Mouse (Mus musculus) liver, embryonic 15.5 days (tissue): ENCODE results near the gene Rbp4. TPM values are rescaled to one million over a fixed set of nuclear protein-coding genes. Genes with fewer than 3 reads are reported as not detected.
A peak's percentile ranks its signal among the peaks of the same experiment; 100 is the strongest.

ENCODE experiments used
- ATAC-seq: fragments of 200-750 bp; cut with Nextera tagmentation; 2 replicates; pipeline ENCODE4 v1.8.0; 2017; ENCODE audit warnings: moderate number of reproducible peaks, mild to moderate bottlenecking, moderate library complexity; ENCODE audit not compliant: insufficient read depth
- H3K27ac ChIP-seq: fragments of 300-500 bp; sonication (generic); replicated peaks from 2 replicates; pipeline ENCODE4 v1.5.1; 2015; ENCODE audit warnings: mild to moderate bottlenecking, inconsistent platforms
- H3K27me3 ChIP-seq: fragments of 300-500 bp; sonication (generic); 2 replicates; pipeline ENCODE4 v1.6.1; 2015; ENCODE audit warnings: mild to moderate bottlenecking, inconsistent platforms
- H3K36me3 ChIP-seq: fragments of 300-500 bp; sonication (generic); replicated peaks from 2 replicates; pipeline ENCODE4 v1.6.1; 2015; ENCODE audit warnings: moderate library complexity, mild to moderate bottlenecking, inconsistent platforms
- H3K4me1 ChIP-seq: fragments of 300-500 bp; sonication (generic); replicated peaks from 2 replicates; pipeline ENCODE4 v1.6.1; 2015; ENCODE audit warnings: inconsistent platforms
- H3K4me2 ChIP-seq: fragments of 300-500 bp; sonication (generic); 2 replicates; pipeline ENCODE4 v1.6.1; 2015; ENCODE audit warnings: moderate library complexity, mild to moderate bottlenecking, inconsistent platforms
- H3K4me3 ChIP-seq: fragments of 300-500 bp; sonication (generic); replicated peaks from 2 replicates; pipeline ENCODE4 v1.5.1; 2015; ENCODE audit warnings: mild to moderate bottlenecking, inconsistent platforms
- H3K9ac ChIP-seq: fragments of 300-500 bp; sonication (generic); 2 replicates; pipeline ENCODE4 v1.6.1; 2015; ENCODE audit warnings: moderate library complexity, mild to moderate bottlenecking, inconsistent platforms
- H3K9me3 ChIP-seq: fragments of 300-500 bp; sonication (generic); replicated peaks from 2 replicates; pipeline ENCODE4 v1.6.1; 2016; ENCODE audit warnings: inconsistent platforms
- WGBS: fragments of 180-500 bp; shearing (Covaris S2); methylation state at CpG from one replicate; pipeline ENCODE4 v1.1.7; 2015; ENCODE audit warnings: mixed read lengths; ENCODE audit not compliant: insufficient replicate concordance; 5-methylcytosine and 5-hydroxymethylcytosine counted together
- polyA plus RNA-seq: library from polyadenylated mRNA; unstranded; fragments of >200 nt; fragmentation: Nextera tagmentation; extraction: Ambion mirVana; gene quantifications from 2 replicates; pipeline ENCODE4 v1.2.1, GENCODE M21; 2015

Rbp4 gene
- polyA plus RNA-seq, 1 experiment from 2014 or later, result 1,815 TPM

GRCm38 (mm10) chr19:38123921-38124320 is 1.2 kb downstream of the Rbp4 start:
- Histone ChIP-seq H3K4me2 (peak overlapping the region; percentile 52; the same call in 1 of the 2 replicates), H3K4me1 (peaks cover 3% of the 10 kb centered on the region; the same call in 1 of the 2 replicates), H3K9me3 (no peaks in the 10 kb centered on the region), H3K36me3 (no peaks in the 10 kb centered on the region), H3K27me3 (peaks cover 36% of the 10 kb centered on the region), H3K27ac (peak overlapping the region; percentile 61), H3K9ac (peak overlapping the region; percentile 25; the same call in 1 of the 2 replicates), H3K4me3 (peak overlapping the region; percentile 52)
- 15% methylated on average over 9 of the region's 9 CpGs for WGBS
- no peak for ATAC-seq

GRCm38 (mm10) chr19:38120123-38120760 is 4.8 kb downstream of the Rbp4 start:
- peak; percentile 10; the same call in 1 of the 2 replicates for ATAC-seq
- Histone ChIP-seq H3K27me3 (peaks cover 27% of the 10 kb centered on the region), H3K9me3 (no peaks in the 10 kb centered on the region), H3K27ac (no peak overlapping the region), H3K4me1 (no peaks in the 10 kb centered on the region), H3K4me3 (no peak overlapping the region), H3K9ac (no peak overlapping the region), H3K4me2 (no peak overlapping the region), H3K36me3 (no peaks in the 10 kb centered on the region)
- 65% methylated on average over 5 of the region's 5 CpGs for WGBS

- Histone ChIP-seq H3K4me1 (no peaks in the 10 kb centered on the region), H3K4me2 (no peak overlapping the region), H3K27me3 (no peaks in the 10 kb centered on the region), H3K36me3 (no peaks in the 10 kb centered on the region), H3K27ac (no peak overlapping the region), H3K4me3 (no peak overlapping the region), H3K9me3 (no peaks in the 10 kb centered on the region), H3K9ac (no peak overlapping the region)
- WGBS, result 68% methylated on average over 7 of the region's 7 CpGs
- ATAC-seq, result no peak
Measured at GRCm38 (mm10) chr19:38114834-38115491, 10.1 kb downstream of the Rbp4 start.

- Histone ChIP-seq H3K4me3 (no peak overlapping the region), H3K4me1 (no peaks in the 10 kb centered on the region), H3K9ac (no peak overlapping the region), H3K9me3 (no peaks in the 10 kb centered on the region), H3K27ac (no peak overlapping the region), H3K36me3 (no peaks in the 10 kb centered on the region), H3K4me2 (no peak overlapping the region), H3K27me3 (no peaks in the 10 kb centered on the region)
- ATAC-seq, result no peak
- whole genome bisulfite sequencing, result 47% methylated on average over 4 of the region's 4 CpGs
Measured at GRCm38 (mm10) chr19:38112575-38112974, 12.5 kb downstream of the Rbp4 start.

GRCm38 (mm10) chr19:38111056-38111455 is 14.0 kb downstream of the Rbp4 start:
- Histone ChIP-seq H3K9me3 (no peaks in the 10 kb centered on the region), H3K4me1 (no peaks in the 10 kb centered on the region), H3K4me2 (no peak overlapping the region), H3K27ac (no peak overlapping the region), H3K27me3 (no peaks in the 10 kb centered on the region), H3K9ac (no peak overlapping the region), H3K36me3 (no peaks in the 10 kb centered on the region), H3K4me3 (no peak overlapping the region)
- ATAC-seq, result no peak
- WGBS, result 60% methylated on average over 8 of the region's 8 CpGs

GRCm38 (mm10) chr19:38109506-38110242 is 15.4 kb downstream of the Rbp4 start:
- Histone ChIP-seq H3K4me2 (no peak overlapping the region), H3K9ac (no peak overlapping the region), H3K27me3 (no peaks in the 10 kb centered on the region; the same call in 1 of the 2 replicates), H3K27ac (no peak overlapping the region), H3K4me3 (no peak overlapping the region), H3K9me3 (no peaks in the 10 kb centered on the region), H3K4me1 (no peaks in the 10 kb centered on the region), H3K36me3 (no peaks in the 10 kb centered on the region)
- 72% methylated on average over 15 of the region's 15 CpGs for WGBS
- no peak for ATAC-seq

GRCm38 (mm10) chr19:38107871-38108270 is 17.2 kb downstream of the Rbp4 start:
- Histone ChIP-seq H3K4me2 (no peak overlapping the region), H3K36me3 (no peaks in the 10 kb centered on the region), H3K27me3 (no peaks in the 10 kb centered on the region; the same call in 1 of the 2 replicates), H3K9ac (no peak overlapping the region), H3K9me3 (no peaks in the 10 kb centered on the region), H3K4me3 (no peak overlapping the region), H3K4me1 (no peaks in the 10 kb centered on the region), H3K27ac (no peak overlapping the region)
- no peak for ATAC-seq
- WGBS, result 70% methylated on average over 4 of the region's 4 CpGs

- Histone ChIP-seq H3K36me3 (no peaks in the 10 kb centered on the region), H3K9me3 (no peaks in the 10 kb centered on the region), H3K4me2 (peak within 1 kb of the TSS; percentile 54), H3K27ac (no peak within 1 kb of the TSS), H3K4me1 (peaks cover 4% of the 10 kb centered on the region; the same call in 1 of the 2 replicates), H3K27me3 (peaks cover 41% of the 10 kb centered on the region), H3K9ac (no peak within 1 kb of the TSS), H3K4me3 (peak within 1 kb of the TSS; percentile 29)
- no peak for ATAC-seq
- 1% methylated on average over 76 of the region's 77 CpGs for WGBS
Measured at GRCm38 (mm10) chr19:38096858-38097758, 28.0 kb downstream of the Rbp4 start, which contains the start of gene Ffar4. Gene Ffar4 (plus strand): TSS chr19:38097071.

- WGBS, result 12% methylated on average over 4 of the region's 4 CpGs
- no peak overlapping the region for H3K9ac ChIP-seq
- H3K4me2 ChIP-seq, result no peak overlapping the region
- H3K36me3 ChIP-seq, result no peaks in the 10 kb centered on the region
- H3K9me3 ChIP-seq, result no peaks in the 10 kb centered on the region
- H3K27ac ChIP-seq, result no peak overlapping the region
- H3K4me1 ChIP-seq, result peaks cover 4% of the 10 kb centered on the region; the same call in 1 of the 2 replicates
- H3K4me3 ChIP-seq, result no peak overlapping the region
- ATAC-seq, result no peak
- peaks cover 41% of the 10 kb centered on the region for H3K27me3 ChIP-seq
Measured at GRCm38 (mm10) chr19:38096231-38096630, 28.9 kb downstream of the Rbp4 start.

GRCm38 (mm10) chr19:38091512-38091985 is 33.5 kb downstream of the Rbp4 start:
- Histone ChIP-seq H3K36me3 (no peaks in the 10 kb centered on the region), H3K27me3 (peaks cover 13% of the 10 kb centered on the region), H3K9ac (no peak overlapping the region), H3K4me1 (no peaks in the 10 kb centered on the region; the same call in 1 of the 2 replicates), H3K27ac (no peak overlapping the region), H3K4me2 (no peak overlapping the region), H3K9me3 (no peaks in the 10 kb centered on the region), H3K4me3 (no peak overlapping the region)
- ATAC-seq, result no peak
- 27% methylated on average over 4 of the region's 4 CpGs for WGBS
